Mouse (Mus musculus) midbrain, embryonic 16.5 days (tissue): ENCODE measurements around the gene Cmtr1. TPM values are rescaled to one million over a fixed set of nuclear protein-coding genes. Genes with fewer than 3 reads are reported as not detected.

Experiments
- ATAC-seq: fragments of 200-750 bp; cut with Nextera tagmentation; 2 replicates; pipeline ENCODE4 v1.8.0; 2017; ENCODE audit warnings: moderate TSS enrichment
- H3K27ac ChIP-seq: fragments of 300-500 bp; sonication (generic); 2 replicates; pipeline ENCODE4 v1.5.1; 2014; ENCODE audit warnings: mild to moderate bottlenecking, low read length, mixed read lengths
- H3K27me3 ChIP-seq: fragments of 300-500 bp; sonication (generic); 2 replicates; pipeline ENCODE4 v1.6.1; 2014; ENCODE audit warnings: low read depth, low read length, mixed read lengths; ENCODE audit not compliant: control insufficient read depth, insufficient read depth
- H3K36me3 ChIP-seq: fragments of 300-500 bp; sonication (generic); 2 replicates; pipeline ENCODE4 v1.6.1; 2014; ENCODE audit warnings: mild to moderate bottlenecking, low read length, moderate library complexity, mixed read lengths; ENCODE audit not compliant: control insufficient read depth, insufficient read depth
- H3K4me1 ChIP-seq: fragments of 300-500 bp; sonication (generic); 2 replicates; pipeline ENCODE4 v1.6.1; 2014; ENCODE audit warnings: mild to moderate bottlenecking, low read length, mixed read lengths; ENCODE audit not compliant: control insufficient read depth, insufficient read depth
- H3K4me2 ChIP-seq: fragments of 300-500 bp; sonication (generic); 2 replicates; pipeline ENCODE4 v1.6.1; 2014; ENCODE audit warnings: mild to moderate bottlenecking, low read length, mixed read lengths
- H3K4me3 ChIP-seq: fragments of 300-500 bp; sonication (generic); 2 replicates; pipeline ENCODE4 v1.5.1; 2014; ENCODE audit warnings: low read depth, mild to moderate bottlenecking, low read length, moderate library complexity, mixed read lengths
- H3K9ac ChIP-seq: fragments of 300-500 bp; sonication (generic); 2 replicates; pipeline ENCODE4 v1.6.1; 2014; ENCODE audit warnings: low read depth, low read length, mixed read lengths
- H3K9me3 ChIP-seq: fragments of 300-500 bp; sonication (generic); replicated peaks from 2 replicates; pipeline ENCODE4 v1.6.1; 2014; ENCODE audit warnings: mild to moderate bottlenecking, low read length, mixed read lengths; ENCODE audit not compliant: control insufficient read depth, poor library complexity, severe bottlenecking
- WGBS: fragments of 180-500 bp; shearing (Covaris S2); extraction: QIAGEN DNeasy Blood & Tissue Kit; methylation state at CpG from one replicate; pipeline ENCODE4 v1.1.7; 2014; 5-methylcytosine and 5-hydroxymethylcytosine counted together
- polyA plus RNA-seq: library from polyadenylated mRNA; unstranded; fragments of >200 nt; fragmentation: Nextera tagmentation; extraction: Ambion mirVana; gene quantifications from 2 replicates; pipeline ENCODE4 v1.2.1, GENCODE M21; 2015

Cmtr1 gene
- polyA plus RNA-seq, 1 experiment from 2014 or later: 122 TPM

DNA sequence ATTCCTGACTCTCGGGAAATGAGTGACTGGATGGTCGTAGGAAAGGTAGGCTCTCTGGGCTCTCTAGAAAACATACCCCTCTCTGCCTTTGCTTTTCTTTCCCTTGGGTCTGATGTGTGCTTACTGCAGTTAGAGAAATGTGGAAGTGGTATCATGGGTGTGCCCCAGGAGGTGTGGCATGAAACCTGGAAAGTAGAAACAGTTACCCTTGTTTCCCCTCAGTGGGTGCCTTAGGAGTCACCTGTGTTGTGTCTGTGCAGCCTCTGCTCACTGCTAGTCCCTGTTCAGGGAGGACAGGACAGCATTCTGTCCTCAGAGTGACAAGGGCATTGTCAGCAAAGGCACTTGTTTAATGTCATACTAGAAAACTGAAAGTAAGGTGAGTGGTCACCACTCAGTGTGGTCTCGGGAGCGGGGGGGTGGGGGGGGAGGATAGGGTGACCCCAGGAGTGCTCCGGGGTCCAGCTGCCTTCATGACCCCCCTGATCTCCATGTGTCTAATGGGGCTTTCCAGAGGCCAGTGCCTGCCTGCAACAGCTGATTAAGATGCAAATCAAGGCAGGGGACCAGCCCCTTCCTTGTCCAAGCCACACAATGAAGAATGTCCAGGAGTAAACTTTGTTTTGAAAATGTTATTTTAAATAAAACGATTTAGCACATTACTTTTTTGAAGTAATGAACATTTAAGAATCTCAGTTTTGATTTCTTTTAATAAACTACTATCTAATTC lies 18.8 kb downstream of the Cmtr1 start:
- WGBS: 79% methylated on average over 6 of the region's 6 CpGs
- no peak for ATAC-seq
- Histone ChIP-seq H3K9me3 (no peaks in the 10 kb centered on the region), H3K36me3 (peaks cover 31% of the 10 kb centered on the region), H3K27me3 (no peaks in the 10 kb centered on the region), H3K27ac (no peak overlapping the region), H3K4me1 (no peaks in the 10 kb centered on the region), H3K9ac (no peak overlapping the region), H3K4me2 (no peak overlapping the region), H3K4me3 (no peak overlapping the region)

DNA sequence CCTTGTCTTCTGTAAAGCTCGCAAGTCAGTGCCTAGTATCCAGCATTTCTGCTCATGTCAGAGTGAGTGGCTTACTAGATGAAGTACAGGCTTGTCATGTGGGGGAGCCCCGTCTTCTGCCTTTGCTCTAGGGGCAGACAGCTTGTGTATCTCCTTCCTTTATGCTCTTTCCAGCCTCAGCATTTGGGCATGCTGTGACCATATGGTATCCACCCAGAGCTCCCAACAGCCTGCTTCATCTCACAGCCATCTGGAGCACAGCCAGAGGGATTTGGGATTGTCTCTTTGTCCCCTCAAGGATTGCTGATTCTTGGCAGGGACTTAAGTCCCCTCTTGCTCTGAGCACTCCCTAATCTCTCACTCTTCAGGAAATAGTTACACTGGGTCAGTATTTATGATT lies 19.8 kb downstream of the Cmtr1 start:
- peak overlapping the region; percentile 61; the same call in 1 of the 2 replicates for H3K27ac ChIP-seq
- no peak overlapping the region for H3K4me3 ChIP-seq
- H3K4me1 ChIP-seq: no peaks in the 10 kb centered on the region
- H3K4me2 ChIP-seq: no peak overlapping the region
- H3K36me3 ChIP-seq: peaks cover 29% of the 10 kb centered on the region
- H3K9ac ChIP-seq: no peak overlapping the region
- no peak for ATAC-seq
- no peaks in the 10 kb centered on the region for H3K27me3 ChIP-seq
- H3K9me3 ChIP-seq: no peaks in the 10 kb centered on the region
- WGBS: 62% methylated on average over 2 of the region's 2 CpGs

DNA sequence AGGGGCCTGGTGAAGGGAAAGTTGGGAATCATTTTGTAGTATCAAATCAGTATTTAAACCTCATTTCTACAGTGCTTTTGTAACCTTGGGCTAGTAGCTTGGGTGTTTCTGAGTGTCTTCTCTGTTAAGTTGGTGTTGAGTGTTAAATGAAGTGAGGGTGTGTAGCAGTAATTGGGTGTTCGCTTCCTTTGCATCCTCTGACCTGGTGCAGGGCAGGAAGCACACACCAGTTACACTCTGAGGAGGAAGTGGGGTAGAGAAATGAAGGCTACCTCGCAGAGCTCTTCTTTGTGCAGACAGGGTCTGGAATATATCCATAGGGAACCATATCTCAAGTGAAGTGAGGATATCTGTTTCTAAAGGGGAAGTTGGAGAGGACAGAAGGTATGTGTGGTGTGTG lies 20.5 kb downstream of the Cmtr1 start:
- Histone ChIP-seq H3K36me3 (peaks cover 32% of the 10 kb centered on the region), H3K4me3 (no peak overlapping the region), H3K4me2 (no peak overlapping the region), H3K9ac (no peak overlapping the region), H3K27ac (no peak overlapping the region; the same call in 1 of the 2 replicates), H3K27me3 (no peaks in the 10 kb centered on the region), H3K9me3 (no peaks in the 10 kb centered on the region), H3K4me1 (no peaks in the 10 kb centered on the region)
- 96% methylated on average over 2 of the region's 2 CpGs for WGBS
- no peak for ATAC-seq

DNA sequence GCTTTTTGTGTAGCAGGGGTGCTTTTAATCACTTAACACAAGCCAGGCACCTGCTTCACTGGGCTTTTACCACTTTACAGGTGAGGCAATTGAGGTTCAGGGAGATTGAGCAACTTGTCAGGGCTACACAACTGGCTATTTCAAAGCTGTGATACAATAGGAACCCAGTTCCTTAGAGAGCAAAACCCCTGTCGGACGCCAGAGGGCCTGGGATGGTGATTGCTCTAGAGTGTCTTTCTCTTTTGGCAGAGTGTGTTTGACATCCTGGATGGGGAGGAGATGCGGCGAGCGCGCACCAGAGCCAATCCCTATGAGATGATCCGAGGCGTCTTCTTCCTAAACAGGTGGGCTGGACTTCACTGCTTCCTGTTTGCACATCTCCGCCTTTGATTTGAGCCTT lies 21.3 kb downstream of the Cmtr1 start:
- Histone ChIP-seq H3K4me2 (no peak overlapping the region), H3K4me3 (no peak overlapping the region), H3K36me3 (peaks cover 32% of the 10 kb centered on the region), H3K4me1 (no peaks in the 10 kb centered on the region), H3K9me3 (no peaks in the 10 kb centered on the region), H3K27me3 (no peaks in the 10 kb centered on the region), H3K9ac (no peak overlapping the region), H3K27ac (no peak overlapping the region)
- ATAC-seq: no peak
- WGBS: 96% methylated on average over 9 of the region's 9 CpGs

DNA sequence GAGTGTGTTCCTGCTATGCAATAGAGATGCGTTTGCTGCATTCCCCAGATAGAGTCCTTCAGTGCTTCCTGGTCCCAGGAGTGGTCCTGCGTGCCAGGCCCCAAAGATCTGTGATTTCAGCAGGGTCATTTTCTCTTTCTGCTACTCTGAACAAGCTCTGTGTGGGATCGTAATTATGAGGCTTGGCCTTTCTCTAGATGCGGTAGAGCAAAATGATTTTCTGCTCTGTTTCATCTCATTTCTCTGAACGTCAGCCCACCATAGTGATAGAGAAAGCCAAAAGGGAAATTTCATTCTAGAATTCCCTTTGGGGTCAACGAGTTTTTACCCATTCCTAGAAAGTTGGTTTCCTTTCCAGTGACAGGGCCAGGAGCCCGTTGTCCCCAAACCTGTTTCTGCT lies 21.9 kb downstream of the Cmtr1 start:
- peaks cover 28% of the 10 kb centered on the region for H3K36me3 ChIP-seq
- 71% methylated on average over 7 of the region's 7 CpGs for WGBS

DNA sequence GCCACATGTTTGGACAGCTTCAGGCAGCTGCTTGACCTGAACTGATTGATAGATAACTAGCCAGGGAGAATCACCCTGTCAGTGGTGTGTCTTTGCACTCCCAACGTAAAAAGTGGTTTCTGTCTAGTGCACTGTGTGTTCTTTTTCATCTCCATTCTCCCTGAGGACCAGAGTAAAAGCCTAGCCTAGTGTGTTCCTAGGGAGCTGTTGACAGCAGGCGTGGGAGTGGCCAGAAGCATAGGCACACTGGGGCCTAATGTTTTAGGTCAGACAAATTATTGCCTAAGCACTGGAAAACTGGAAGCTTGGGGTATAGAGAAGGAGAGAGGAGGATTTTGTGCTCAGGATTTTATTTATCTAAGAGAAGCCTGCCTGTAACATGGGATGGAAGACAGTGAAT lies 22.7 kb downstream of the Cmtr1 start:
- no peak overlapping the region for H3K27ac ChIP-seq
- no peaks in the 10 kb centered on the region for H3K27me3 ChIP-seq
- peaks cover 31% of the 10 kb centered on the region for H3K36me3 ChIP-seq
- H3K4me3 ChIP-seq: no peak overlapping the region
- WGBS: 84% methylated on average over 2 of the region's 2 CpGs
- H3K4me2 ChIP-seq: no peak overlapping the region
- H3K9ac ChIP-seq: no peak overlapping the region
- H3K9me3 ChIP-seq: no peaks in the 10 kb centered on the region
- ATAC-seq: no peak
- no peaks in the 10 kb centered on the region for H3K4me1 ChIP-seq

More for the DNA sequence above, 21.9 kb downstream of the Cmtr1 start:
- Histone ChIP-seq H3K27ac (no peak overlapping the region), H3K9ac (no peak overlapping the region), H3K4me1 (no peaks in the 10 kb centered on the region), H3K9me3 (no peaks in the 10 kb centered on the region), H3K4me3 (no peak overlapping the region), H3K4me2 (no peak overlapping the region), H3K27me3 (no peaks in the 10 kb centered on the region)
- no peak for ATAC-seq

DNA sequence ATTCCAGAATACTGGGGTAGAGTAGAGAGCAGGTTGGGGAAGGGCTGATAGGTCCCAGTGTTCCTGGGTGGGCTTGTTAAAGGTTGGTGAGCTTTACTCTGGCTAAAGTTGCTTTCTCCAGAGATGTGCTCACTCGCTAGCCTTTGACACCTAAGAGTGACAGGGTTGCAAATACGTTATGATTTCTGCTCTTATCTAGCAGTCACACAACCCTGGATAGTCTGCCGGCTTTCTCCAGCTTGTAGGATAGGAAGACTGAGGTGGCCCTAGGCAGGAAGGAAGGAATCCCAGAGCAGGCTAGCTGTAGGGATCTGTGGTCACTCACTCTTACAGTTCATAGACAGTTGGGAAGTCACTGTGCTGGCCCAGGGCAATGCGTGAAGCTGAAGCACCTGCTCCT lies 23.9 kb downstream of the Cmtr1 start:
- peaks cover 28% of the 10 kb centered on the region for H3K36me3 ChIP-seq
- no peak overlapping the region for H3K27ac ChIP-seq
- no peak overlapping the region for H3K4me3 ChIP-seq
- no peak for ATAC-seq
- 95% methylated on average over 4 of the region's 4 CpGs for WGBS
- H3K27me3 ChIP-seq: no peaks in the 10 kb centered on the region
- no peak overlapping the region for H3K4me2 ChIP-seq
- H3K9me3 ChIP-seq: no peaks in the 10 kb centered on the region
- H3K4me1 ChIP-seq: no peaks in the 10 kb centered on the region
- H3K9ac ChIP-seq: no peak overlapping the region

DNA sequence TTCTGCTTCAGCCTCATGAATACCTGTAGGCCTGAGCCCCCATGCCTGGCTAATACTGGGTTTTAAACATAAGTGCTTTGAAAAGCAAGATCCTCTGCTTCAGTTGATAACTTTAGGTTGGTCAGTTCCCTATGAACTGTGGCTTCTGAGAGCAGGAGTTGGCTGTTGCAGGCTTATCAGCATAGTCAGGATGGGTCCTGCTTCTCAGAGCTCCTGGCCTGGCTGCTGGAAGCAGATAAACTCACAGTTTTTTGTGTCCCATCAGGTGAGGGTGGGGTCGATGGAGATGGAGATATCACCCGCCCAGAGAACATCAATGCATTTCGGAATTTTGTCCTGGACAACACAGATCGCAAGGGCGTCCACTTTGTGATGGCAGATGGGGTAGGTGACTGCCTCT lies 26.4 kb downstream of the Cmtr1 start:
- H3K36me3 ChIP-seq: peaks cover 33% of the 10 kb centered on the region
- no peaks in the 10 kb centered on the region for H3K9me3 ChIP-seq
- no peak overlapping the region for H3K4me3 ChIP-seq
- H3K4me1 ChIP-seq: no peaks in the 10 kb centered on the region
- 93% methylated on average over 5 of the region's 5 CpGs for WGBS
- no peak overlapping the region for H3K27ac ChIP-seq
- no peak overlapping the region for H3K9ac ChIP-seq
- H3K4me2 ChIP-seq: no peak overlapping the region
- ATAC-seq: no peak
- no peaks in the 10 kb centered on the region for H3K27me3 ChIP-seq

DNA sequence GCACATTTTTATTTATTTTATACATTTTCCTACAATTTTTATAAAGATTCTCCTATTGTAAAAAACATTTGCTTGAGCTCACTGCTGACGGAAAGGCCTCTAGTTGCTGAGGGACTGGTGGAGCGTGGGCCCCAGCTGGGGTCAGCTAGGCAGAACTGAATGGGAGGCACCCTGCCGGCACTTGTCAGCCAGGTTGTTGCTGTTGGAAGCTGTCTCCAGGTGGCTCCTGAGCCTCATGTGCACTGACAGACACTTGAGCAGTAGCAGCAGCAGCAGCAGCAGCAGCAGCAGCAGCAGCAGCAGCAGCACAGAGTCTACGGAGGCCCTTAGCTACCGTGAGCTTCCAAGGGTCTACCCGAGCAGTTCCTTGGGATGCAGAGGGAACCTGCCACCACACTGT lies 27.0 kb downstream of the Cmtr1 start:
- Histone ChIP-seq H3K27ac (no peak overlapping the region), H3K36me3 (peaks cover 29% of the 10 kb centered on the region), H3K9me3 (no peaks in the 10 kb centered on the region), H3K27me3 (no peaks in the 10 kb centered on the region), H3K9ac (no peak overlapping the region), H3K4me3 (no peak overlapping the region), H3K4me1 (no peaks in the 10 kb centered on the region), H3K4me2 (no peak overlapping the region)
- ATAC-seq: no peak
- WGBS: 82% methylated on average over 6 of the region's 6 CpGs
